Mouse (Mus musculus) spleen, adult 2 months (tissue): Measurements from ENCODE around the gene Hsf2bp.

Source experiments
- CTCF ChIP-seq: fragments of 200-500 bp; IDR thresholded peaks from 2 replicates; pipeline ENCODE4 v1.5.1; 2011; ENCODE audit warnings: mild to moderate bottlenecking, inconsistent platforms; ENCODE audit not compliant: insufficient read depth, insufficient read length, insufficient replicate concordance; ENCODE audit errors: extremely low read depth
- POLR2A ChIP-seq: fragments of 200-500 bp; IDR thresholded peaks from 2 replicates; pipeline ENCODE4 v1.6.1; 2011; ENCODE audit warnings: low read depth, low read length, inconsistent platforms

DNA sequence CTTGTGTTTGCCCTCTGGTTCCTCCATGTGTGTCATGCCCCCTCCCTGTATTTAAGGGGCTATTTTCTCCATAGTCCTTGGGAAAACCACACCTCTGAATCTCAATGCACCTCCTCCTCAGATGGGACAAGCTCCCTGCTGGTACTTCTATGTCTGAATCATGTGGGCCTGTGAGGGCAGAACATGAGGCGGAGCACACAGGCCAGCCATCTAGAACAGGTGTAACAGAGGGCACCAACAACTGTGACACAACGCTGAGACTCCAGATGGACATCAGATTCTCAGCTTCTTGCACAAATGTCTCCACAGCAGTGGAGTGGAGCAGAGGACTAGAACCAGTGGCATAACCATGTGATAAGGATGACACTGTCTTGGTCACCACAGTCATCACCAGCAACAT lies 65.3 kb downstream of the Hsf2bp start:
- no peak for TF ChIP-seq POLR2A
- no peak for TF ChIP-seq CTCF
